Mouse (Mus musculus) E14TG2a.4 (cell line): ENCODE measurements around the gene Nsd1.

Source experiments
- H3K27me3 ChIP-seq: 2 replicates; pipeline ENCODE4 v1.6.1; 2014; ENCODE audit warnings: low read length, control low read depth; ENCODE audit not compliant: insufficient read depth
- H3K36me3 ChIP-seq: 2 replicates; pipeline ENCODE4 v1.6.1; 2014; ENCODE audit warnings: low read length, control low read depth; ENCODE audit not compliant: insufficient read depth
- H3K4me1 ChIP-seq: replicated peaks from 2 replicates; pipeline ENCODE4 v1.6.1; 2014; ENCODE audit warnings: low read depth, low read length, control low read depth
- H3K4me3 ChIP-seq: replicated peaks from 2 replicates; pipeline ENCODE4 v1.5.1; 2014; ENCODE audit warnings: mild to moderate bottlenecking, low read length
- H3K9me3 ChIP-seq: 2 replicates; pipeline ENCODE4 v1.6.1; 2014; ENCODE audit warnings: low read length, control low read depth
- CTCF ChIP-seq: conservative IDR thresholded peaks from 2 replicates; pipeline ENCODE4 v1.5.1; 2014; ENCODE audit warnings: low read length
- NANOG ChIP-seq: IDR thresholded peaks from 2 replicates; pipeline ENCODE4 v1.6.1; 2014; ENCODE audit warnings: borderline replicate concordance, low read length, mixed read lengths
- POU5F1 ChIP-seq: IDR thresholded peaks from 2 replicates; pipeline ENCODE4 v1.6.1; 2014; ENCODE audit warnings: low read length, borderline replicate concordance

Nsd1 gene

GRCm38 (mm10) chr13:55327169-55327568, 117.6 kb downstream of the Nsd1 start:
- Histone ChIP-seq H3K36me3 (peaks cover 53% of the 10 kb centered on the region), H3K27me3 (no peaks in the 10 kb centered on the region), H3K9me3 (no peaks in the 10 kb centered on the region), H3K4me3 (0 out of 2 replicates have a peak overlapping the region, but pooled peaks have one; percentile 21), H3K4me1 (peaks cover 83% of the 10 kb centered on the region)
- no peak for TF ChIP-seq POU5F1
- TF ChIP-seq CTCF: no peak
- TF ChIP-seq NANOG: no peak

- H3K9me3 ChIP-seq: no peaks in the 10 kb centered on the region
- peaks cover 51% of the 10 kb centered on the region for H3K36me3 ChIP-seq
- peak overlapping the region; percentile 89 for H3K4me3 ChIP-seq
- TF ChIP-seq POU5F1: no peak
- TF ChIP-seq CTCF: peak; percentile 93
- H3K27me3 ChIP-seq: no peaks in the 10 kb centered on the region
- H3K4me1 ChIP-seq: peaks cover 85% of the 10 kb centered on the region
Measured at GRCm38 (mm10) chr13:55327633-55328032, 118.1 kb downstream of the Nsd1 start.

- H3K9me3 ChIP-seq: no peaks in the 10 kb centered on the region
- no peak for TF ChIP-seq CTCF
- no peak for TF ChIP-seq POU5F1
Measured at GRCm38 (mm10) chr13:55328171-55328570, 118.6 kb downstream of the Nsd1 start.

GRCm38 (mm10) chr13:55328641-55329040, 119.1 kb downstream of the Nsd1 start:
- Histone ChIP-seq H3K36me3 (peaks cover 40% of the 10 kb centered on the region), H3K27me3 (no peaks in the 10 kb centered on the region), H3K4me1 (peaks cover 85% of the 10 kb centered on the region), H3K4me3 (peak overlapping the region; percentile 89), H3K9me3 (no peaks in the 10 kb centered on the region)
- TF ChIP-seq NANOG (no peak), POU5F1 (no peak), CTCF (no peak)

More at GRCm38 (mm10) chr13:55328171-55328570, 118.6 kb downstream of the Nsd1 start:
- Histone ChIP-seq H3K4me1 (peaks cover 85% of the 10 kb centered on the region), H3K36me3 (peaks cover 45% of the 10 kb centered on the region), H3K4me3 (peak overlapping the region; percentile 89), H3K27me3 (no peaks in the 10 kb centered on the region)

GRCm38 (mm10) chr13:55329109-55329682, 119.6 kb downstream of the Nsd1 start:
- TF ChIP-seq NANOG (no peak), POU5F1 (no peak), CTCF (no peak)
- H3K4me1 ChIP-seq: peaks cover 85% of the 10 kb centered on the region
- H3K36me3 ChIP-seq: peaks cover 35% of the 10 kb centered on the region
- peak overlapping the region; percentile 89 for H3K4me3 ChIP-seq
- H3K27me3 ChIP-seq: no peaks in the 10 kb centered on the region
- H3K9me3 ChIP-seq: no peaks in the 10 kb centered on the region

GRCm38 (mm10) chr13:55329683-55330566, 120.3 kb downstream of the Nsd1 start, which contains the start of gene Mxd3:
Gene Mxd3, minus strand, starts transcription at chr13:55329823.
- no peak for TF ChIP-seq POU5F1
- TF ChIP-seq CTCF: peak; percentile 50; the same call in 1 of the 2 replicates
- no peak for TF ChIP-seq NANOG
- Histone ChIP-seq H3K9me3 (no peaks in the 10 kb centered on the region), H3K4me3 (peak within 1 kb of the TSS; percentile 89), H3K27me3 (no peaks in the 10 kb centered on the region), H3K4me1 (peaks cover 85% of the 10 kb centered on the region), H3K36me3 (peaks cover 29% of the 10 kb centered on the region)

- H3K36me3 ChIP-seq: peaks cover 21% of the 10 kb centered on the region
- no peaks in the 10 kb centered on the region for H3K9me3 ChIP-seq
- peaks cover 86% of the 10 kb centered on the region for H3K4me1 ChIP-seq
- H3K27me3 ChIP-seq: no peaks in the 10 kb centered on the region
- peak overlapping the region; percentile 89 for H3K4me3 ChIP-seq
- no peak for TF ChIP-seq POU5F1
- no peak for TF ChIP-seq NANOG
- no peak; the same call in 1 of the 2 replicates for TF ChIP-seq CTCF
Measured at GRCm38 (mm10) chr13:55330567-55331400, 121.2 kb downstream of the Nsd1 start.

- H3K27me3 ChIP-seq: no peaks in the 10 kb centered on the region
- TF ChIP-seq POU5F1 (no peak), NANOG (no peak)
- peaks cover 10% of the 10 kb centered on the region for H3K36me3 ChIP-seq
- no peak overlapping the region for H3K4me3 ChIP-seq
- no peaks in the 10 kb centered on the region for H3K9me3 ChIP-seq
- peaks cover 86% of the 10 kb centered on the region for H3K4me1 ChIP-seq
Measured at GRCm38 (mm10) chr13:55332331-55332730, 122.7 kb downstream of the Nsd1 start.
